Mouse (Mus musculus) gastrocnemius, postnatal 4 days (tissue): ENCODE results near the gene Nkx2-1. TPM values are rescaled to one million over a fixed set of nuclear protein-coding genes. Genes with fewer than 3 reads are reported as not detected.
"Not testable (repeated sequence)": the region's sequence is repeated elsewhere in the genome, so short reads cannot be mapped to it uniquely, and the experiment has no call there.

Experiments
- DNase-seq, 2 experiments: peaks; one replicate each; pipeline ENCODE4 v3.0.0; 2021 to 2022; ENCODE audit warnings: low spot score in 2 of 2, mixed read lengths in 2 of 2
- long read RNA-seq, 2 experiments: library from polyadenylated mRNA; stranded (forward); transcript quantifications; one replicate each; pipeline ENCODE4 v2.0.0; 2021
- total RNA-seq, 2 experiments: library from RNA; stranded (reverse); gene quantifications; 2 replicates each; pipeline ENCODE4 v1.2.3; 2021

Gene Nkx2-1
- total RNA-seq = not detected
- long read RNA-seq, experiment 1 = 0 reads
- long read RNA-seq, experiment 2 = 0 reads

DNA sequence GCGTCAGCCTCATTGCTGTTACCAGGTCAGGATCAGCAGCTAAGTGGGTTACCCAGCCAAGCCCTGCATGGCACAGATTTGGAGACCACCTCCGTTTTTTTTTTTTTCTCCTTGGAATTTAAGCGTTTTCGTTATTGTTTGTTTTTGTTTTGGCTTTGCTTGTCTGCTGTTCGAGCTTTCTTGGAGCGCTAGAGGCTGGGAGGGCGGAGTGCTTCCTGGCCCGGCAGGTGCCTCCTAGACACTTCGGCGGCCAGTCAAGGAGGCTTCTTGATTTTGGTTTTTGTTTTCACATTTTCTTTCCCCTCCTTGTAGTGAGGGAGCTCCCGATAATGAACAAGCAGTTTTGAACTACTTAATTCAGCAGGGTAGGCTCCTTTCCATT lies at the start of gene Nkx2-1:
TSS of gene Nkx2-1 (minus strand) at position 25 of the 382 bp plus-strand sequence.
- no peak for DNase-seq

DNA sequence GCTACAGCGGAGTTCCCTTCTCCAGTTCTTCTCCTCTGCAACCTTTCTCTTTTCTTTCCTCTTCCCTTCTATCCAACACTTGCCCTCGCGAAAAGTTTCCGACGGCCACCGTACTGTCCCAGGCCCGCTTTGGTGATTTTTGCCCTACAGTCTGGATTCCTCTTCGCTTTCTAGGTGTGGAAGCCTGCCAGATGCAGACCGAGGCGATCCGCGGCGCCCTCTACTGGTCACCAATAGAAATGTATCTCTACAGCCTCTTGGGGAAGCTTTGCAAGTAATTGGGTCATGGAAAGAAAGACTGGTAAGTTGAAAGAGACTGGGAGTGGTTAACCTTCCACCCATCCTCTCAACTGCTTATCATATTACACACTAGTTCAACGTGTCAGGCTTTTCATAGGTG lies 4.4 kb upstream of the Nkx2-1 start:
- DNase-seq = peak; percentile 62 to 67

GRCm38 (mm10) chr12:56540591-56540990 lies 3.9 kb upstream of the Nkx2-1 start:
- no peak for DNase-seq

GRCm38 (mm10) chr12:56538601-56539000 lies 1.9 kb upstream of the Nkx2-1 start:
- DNase-seq = no peak

- no peak for DNase-seq
These were observed 1.2 kb upstream of the Nkx2-1 start for GRCm38 (mm10) chr12:56537931-56538330.

DNA sequence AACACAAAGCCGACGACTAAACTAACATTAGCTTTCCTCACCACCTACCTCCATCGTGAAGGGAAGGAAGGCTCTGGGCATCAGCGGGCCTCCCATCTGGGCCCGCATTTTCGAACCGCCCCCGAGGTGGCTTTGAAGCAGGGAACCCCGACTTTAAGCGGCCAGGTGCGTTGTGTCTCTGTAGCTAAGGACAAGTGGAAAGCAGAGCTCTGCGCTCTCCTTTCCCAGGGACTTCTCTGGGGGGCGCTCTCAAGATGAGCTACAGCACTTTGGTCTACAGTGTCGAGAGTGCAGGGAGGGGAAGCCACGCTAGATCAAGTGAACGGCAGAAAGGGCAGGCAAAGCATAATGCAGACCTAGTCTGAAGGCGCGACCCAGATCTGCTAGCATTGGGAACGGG lies 634 bp upstream of the Nkx2-1 start:
- DNase-seq = no peak

- DNase-seq = no peak
These were observed 379 bp downstream of the Nkx2-1 start for GRCm38 (mm10) chr12:56536174-56536883.

DNA sequence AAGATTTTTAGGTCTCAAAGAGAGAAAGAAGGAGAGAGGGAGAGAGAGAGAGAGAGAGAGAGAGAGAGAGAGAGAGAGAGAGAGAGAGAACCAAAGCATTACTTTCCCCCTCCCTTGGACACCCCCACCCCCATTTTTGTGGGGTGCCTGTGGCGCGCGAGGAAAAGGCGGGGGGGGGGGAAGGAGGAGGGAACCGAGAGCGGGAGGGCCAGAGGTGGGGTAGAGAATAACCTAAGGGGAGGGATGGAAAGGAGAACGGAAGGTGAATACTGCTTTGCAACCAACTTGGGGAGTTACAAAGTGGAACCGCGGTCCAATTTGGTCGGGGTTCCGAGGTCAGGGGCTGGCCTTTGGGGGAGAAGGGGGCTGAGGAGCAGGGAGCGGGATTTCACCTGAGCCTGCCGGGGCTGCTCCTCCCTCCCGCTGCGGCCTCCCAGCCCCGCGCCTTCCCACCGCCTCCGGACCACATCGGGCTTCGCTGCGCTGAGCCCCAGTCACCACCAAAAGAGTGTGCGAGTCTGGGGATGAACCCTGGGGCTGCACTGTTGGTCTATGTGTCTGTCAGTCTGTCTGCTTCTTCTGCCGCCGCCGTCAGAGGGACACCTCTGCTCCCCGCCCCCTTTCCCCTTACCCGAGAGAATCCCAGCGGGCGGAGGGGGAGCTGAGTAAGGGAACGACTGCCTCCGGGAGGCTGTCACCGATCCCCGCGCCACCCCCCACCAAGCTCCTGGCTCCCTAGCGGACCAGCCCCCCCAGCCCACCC lies 1.1 kb downstream of the Nkx2-1 start:
- no peak for DNase-seq

DNA sequence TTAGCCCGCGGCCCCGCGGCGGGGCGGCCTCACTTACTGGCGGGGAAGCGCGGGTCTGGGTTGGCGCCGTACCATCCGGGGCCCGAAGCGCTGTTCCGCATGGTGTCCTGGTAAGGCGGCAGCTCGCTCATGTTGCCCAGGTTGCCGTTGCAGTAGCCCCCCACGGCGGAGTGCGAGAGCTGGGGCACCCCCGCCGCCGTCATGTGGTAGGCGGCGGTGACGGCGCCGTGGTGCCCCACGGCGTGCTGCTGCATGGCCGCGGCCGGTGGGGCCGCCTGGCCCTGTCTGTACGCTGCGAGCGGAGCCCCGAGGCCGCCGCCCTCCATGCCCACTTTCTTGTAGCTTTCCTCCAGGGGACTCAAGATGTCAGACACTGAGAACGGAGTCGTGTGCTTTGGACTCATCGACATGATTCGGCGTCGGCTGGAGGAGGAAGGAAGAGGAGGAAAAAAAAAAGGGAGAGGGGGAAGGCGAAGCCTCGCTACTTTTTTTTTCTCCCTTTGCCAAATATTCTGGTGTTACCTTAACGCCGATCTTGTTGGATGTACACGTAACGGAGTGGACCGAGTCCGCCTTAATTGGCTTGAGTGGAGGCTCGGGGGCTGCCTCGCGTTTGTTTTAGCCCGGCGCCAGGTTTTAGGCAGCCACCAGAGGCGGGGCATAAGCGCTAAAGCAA lies 1.9 kb downstream of the Nkx2-1 start:
- DNase-seq = no peak

- DNase-seq = no peak
These were observed 2.4 kb downstream of the Nkx2-1 start for GRCm38 (mm10) chr12:56534311-56534650.

- DNase-seq = no peak
These were observed 3.0 kb downstream of the Nkx2-1 start for GRCm38 (mm10) chr12:56533501-56534310.

DNA sequence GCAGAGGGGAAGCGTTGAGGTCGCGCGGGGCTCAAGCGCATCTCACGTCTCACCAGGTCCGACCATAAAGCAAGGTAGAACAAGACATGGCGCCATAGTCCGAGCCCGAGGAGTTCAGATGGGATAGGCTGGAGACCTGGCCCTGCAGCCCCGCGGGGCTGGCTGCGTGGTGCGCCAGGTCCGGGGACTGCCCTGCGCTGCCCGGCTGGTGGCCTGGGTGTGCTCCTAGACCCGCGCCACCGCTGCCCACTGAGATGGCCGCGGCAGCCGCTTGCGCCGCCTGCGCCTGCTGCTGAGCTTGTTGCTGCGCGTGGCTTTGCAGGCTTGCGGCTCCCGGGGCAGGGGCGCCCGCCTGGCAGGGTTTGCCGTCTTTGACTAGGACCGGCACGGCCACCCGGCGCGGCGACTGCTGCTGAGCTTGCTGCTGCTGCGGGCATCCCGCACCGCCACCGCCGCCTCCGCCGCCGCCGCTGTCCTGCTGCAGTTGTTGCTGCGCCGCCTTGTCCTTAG lies 3.7 kb downstream of the Nkx2-1 start:
- no peak for DNase-seq

GRCm38 (mm10) chr12:56532142-56532541 lies 4.6 kb downstream of the Nkx2-1 start:
- DNase-seq = no peak

DNA sequence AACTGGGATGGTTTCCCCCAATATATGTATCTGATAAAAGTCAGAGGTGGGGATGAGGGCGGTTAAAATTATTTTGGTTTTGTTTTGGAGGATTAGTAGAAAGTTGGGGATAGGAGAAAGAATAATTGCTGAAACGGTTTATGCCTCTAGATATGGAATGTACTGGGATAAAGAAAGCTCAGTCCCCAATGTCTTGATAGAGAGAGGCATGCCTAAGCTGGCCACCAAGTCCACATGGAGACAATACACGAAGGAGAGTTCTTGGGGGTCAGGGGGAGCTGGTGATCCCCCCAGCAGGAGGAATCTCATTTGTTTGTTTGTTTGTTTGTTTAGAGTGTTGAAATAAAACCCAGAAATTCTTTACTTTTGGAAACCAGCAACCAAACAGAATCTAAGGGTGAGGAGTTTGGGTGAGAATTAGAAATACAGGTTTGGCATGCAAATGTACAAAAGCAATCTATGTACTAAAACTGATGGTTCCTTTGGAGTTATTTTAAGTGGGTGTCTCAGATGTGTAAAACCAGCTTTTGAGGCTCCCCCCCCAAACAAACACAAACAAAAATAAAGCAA lies 5.6 kb downstream of the Nkx2-1 start:
- no peak for DNase-seq

GRCm38 (mm10) chr12:56529931-56530330 lies 6.8 kb downstream of the Nkx2-1 start:
- no peak for DNase-seq

- DNase-seq = no peak
These were observed 7.6 kb downstream of the Nkx2-1 start for GRCm38 (mm10) chr12:56528881-56529681.

DNA sequence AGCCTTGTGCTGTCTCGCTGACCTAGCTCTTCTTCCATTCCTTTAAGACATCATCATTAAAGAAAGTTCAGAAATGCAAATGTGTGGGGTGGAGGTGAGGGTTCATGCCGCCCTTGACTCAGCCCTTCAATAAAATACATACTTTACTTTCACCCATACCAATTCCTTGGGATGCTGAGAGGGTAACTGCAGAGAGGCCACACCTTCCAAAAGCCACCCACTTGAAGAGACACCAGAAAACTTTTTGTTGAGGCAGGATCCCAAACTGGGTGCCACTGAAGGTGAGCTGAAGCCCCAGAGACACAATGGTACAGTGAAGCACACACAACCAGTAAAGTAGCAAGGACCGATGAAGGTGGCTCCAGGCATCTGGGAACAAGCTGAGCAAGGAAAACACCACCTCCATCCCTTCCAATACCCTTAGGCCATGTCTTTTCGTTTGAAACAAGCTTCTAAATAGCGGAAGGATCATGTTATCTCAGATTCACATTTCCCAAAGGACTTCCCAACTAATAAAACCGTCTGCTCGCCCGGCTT lies 8.6 kb downstream of the Nkx2-1 start:
- DNase-seq = no peak

DNA sequence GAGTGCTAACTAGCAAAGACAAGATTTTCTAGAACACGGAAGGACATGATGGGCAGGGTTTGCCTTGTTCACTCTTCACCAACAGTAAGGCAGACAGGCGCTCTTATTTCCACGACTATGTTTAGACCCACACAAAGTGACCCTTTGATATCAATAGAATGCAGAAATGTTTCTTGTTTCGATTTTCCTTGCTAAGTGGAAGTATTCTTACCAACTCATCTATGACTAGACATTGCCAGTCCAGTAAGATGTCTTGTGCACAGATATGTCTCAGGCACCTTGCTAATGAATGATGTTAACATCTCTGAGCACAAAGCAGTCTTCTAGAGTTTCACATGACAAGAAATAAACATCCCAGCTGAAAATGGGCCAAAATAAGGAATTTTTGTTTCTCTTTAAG lies 9.6 kb downstream of the Nkx2-1 start:
- no peak for DNase-seq

DNA sequence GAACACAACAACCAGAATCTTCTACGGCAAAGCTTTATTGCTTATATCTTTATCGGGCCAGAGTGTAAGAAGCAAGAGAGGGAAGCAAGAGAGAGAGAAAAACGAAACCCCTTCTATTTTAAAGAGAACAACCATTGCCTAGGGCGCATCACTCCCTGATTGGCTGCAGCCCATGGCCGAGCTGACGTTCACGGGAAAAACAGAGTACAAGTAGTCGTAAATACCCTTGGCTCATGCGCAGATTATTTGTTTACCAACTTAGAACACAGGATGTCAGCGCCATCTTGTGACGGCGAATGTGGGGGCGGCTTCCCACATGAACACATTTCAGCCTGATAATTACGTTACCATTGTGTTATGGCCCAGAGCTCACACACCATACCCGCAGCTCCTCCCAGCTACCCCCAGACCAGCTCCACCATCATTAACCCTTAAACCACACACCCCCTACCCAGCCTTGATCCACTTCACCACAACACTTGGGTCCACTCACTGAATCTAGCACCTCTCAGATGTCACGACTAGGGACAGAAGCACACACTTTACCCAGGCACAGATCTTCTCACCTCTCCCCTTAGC lies 11.4 kb downstream of the Nkx2-1 start:
- DNase-seq = not testable (repeated sequence)
